24 mouse cellular contexts compared by ENCODE assay signal in the genomic region with DNA sequence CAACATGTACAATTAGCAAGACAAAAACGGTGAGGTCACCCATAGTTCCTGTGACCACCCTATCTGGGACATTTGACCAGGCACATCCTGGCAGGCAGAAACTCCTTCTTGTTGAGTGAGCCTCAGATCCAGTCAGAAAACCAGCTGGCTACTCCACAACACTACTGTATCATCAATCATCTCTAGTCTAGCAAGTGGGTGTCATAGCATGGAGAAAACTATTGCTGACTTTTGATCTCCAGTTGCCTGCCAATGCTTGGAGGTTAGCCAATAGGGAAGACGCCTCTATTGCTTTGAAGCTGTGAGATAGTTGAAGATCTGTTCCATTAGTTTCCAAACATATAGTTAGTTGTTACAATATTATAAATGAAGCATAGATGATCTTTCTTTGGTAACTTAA.
DNase-seq lines count a peak whose midpoint lies in the region; ATAC-seq and TF ChIP-seq lines count a peak whose summit lies in the region.
"Had no signal": no experiment of that assay in that cellular context is flagged by ENCODE, and none has a peak within 500 bp of the region (broad histone marks: within the 10 kb centered on the region; RNA-seq: fewer than 3 reads in every experiment).

No protein-coding gene starts in this region.

- ATAC-seq in liver, embryonic 12.5 days, result no peak
- ATAC-seq in lung, embryonic 16.5 days (ENCODE audit: low read depth), result peak; percentile 67; the same call in 1 of the 2 replicates
- ATAC-seq: forebrain, embryonic 14.5 days; forebrain, embryonic 16.5 days had no signal

- H3K4me1 ChIP-seq in kidney, adult 2 months (ENCODE audit: control insufficient read depth, insufficient read depth, low read length), result no peaks in the 10 kb centered on the region
- no peaks in the 10 kb centered on the region for H3K4me1 ChIP-seq in liver, adult 2 months (ENCODE audit: control insufficient read depth, insufficient read depth, low read length)
- H3K4me1 ChIP-seq in liver, embryonic 12.5 days, result no peaks in the 10 kb centered on the region
- no peaks in the 10 kb centered on the region for H3K4me1 ChIP-seq in lung, embryonic 16.5 days (replicated peaks; ENCODE audit: control insufficient read depth, insufficient read depth, low read length)
- H3K4me1 ChIP-seq: embryonic facial prominence, embryonic 13.5 days; forebrain, embryonic 10.5 days; forebrain, embryonic 12.5 days had no signal

- no peak overlapping the region for H3K9ac ChIP-seq in liver, adult 2 months (ENCODE audit: low read depth, low read length)
- no peak overlapping the region for H3K9ac ChIP-seq in liver, embryonic 12.5 days
- H3K9ac ChIP-seq in lung, embryonic 16.5 days (ENCODE audit: low read length), result no peak overlapping the region
- H3K9ac ChIP-seq: embryonic facial prominence, embryonic 13.5 days; embryonic facial prominence, embryonic 15.5 days; forebrain, embryonic 12.5 days had no signal

- no peaks in the 10 kb centered on the region for H3K79me2 ChIP-seq in liver, adult 2 months (ENCODE audit: control insufficient read depth, insufficient read depth, low read length)

- 61% methylated on average over 2 of the region's 2 CpGs for WGBS in kidney, adult 2 months
- 54% methylated on average over 2 of the region's 2 CpGs for WGBS in liver, adult 2 months
- 66% methylated on average over 2 of the region's 2 CpGs for WGBS in liver, embryonic 12.5 days (ENCODE audit: insufficient replicate concordance)
- 46% methylated on average over 2 of the region's 2 CpGs for WGBS in lung, embryonic 16.5 days

- no peak overlapping the region for H3K4me2 ChIP-seq in liver, embryonic 12.5 days
- no peak overlapping the region for H3K4me2 ChIP-seq in lung, embryonic 16.5 days (ENCODE audit: low read depth, low read length)
- H3K4me2 ChIP-seq: embryonic facial prominence, embryonic 13.5 days; embryonic facial prominence, embryonic 15.5 days; forebrain, embryonic 12.5 days had no signal

- TF ChIP-seq POLR2A in kidney, adult 2 months (IDR thresholded peaks at IDR 0.05; ENCODE audit: low read depth, low read length), result no peak
- no peak for TF ChIP-seq POLR2A in liver, adult 2 months (IDR thresholded peaks at IDR 0.05; ENCODE audit: extremely low read depth, insufficient read depth, low read length)

- H3K27ac ChIP-seq in kidney, adult 2 months (ENCODE audit: insufficient read depth, low read depth, low read length), result no peak overlapping the region
- no peak overlapping the region for H3K27ac ChIP-seq in liver, adult 2 months (replicated peaks; ENCODE audit: insufficient read depth, low read depth, low read length)
- H3K27ac ChIP-seq in liver, embryonic 12.5 days, result no peak overlapping the region
- no peak overlapping the region for H3K27ac ChIP-seq in lung, embryonic 16.5 days (ENCODE audit: low read length)
- H3K27ac ChIP-seq: embryonic facial prominence, embryonic 13.5 days; embryonic facial prominence, embryonic 15.5 days; forebrain, embryonic 10.5 days; forebrain, embryonic 12.5 days had no signal

- no peak for TF ChIP-seq CTCF in kidney, adult 2 months (conservative IDR thresholded peaks at IDR 0.05; ENCODE audit: insufficient read depth, insufficient read length, low read depth, low read length)
- TF ChIP-seq CTCF in liver, adult 2 months (IDR thresholded peaks at IDR 0.05; ENCODE audit: low read depth, low read length), result no peak

- H3K4me3 ChIP-seq in kidney, adult 2 months (ENCODE audit: insufficient read depth, low read depth, low read length), result no peak overlapping the region
- H3K4me3 ChIP-seq in liver, adult 2 months (ENCODE audit: insufficient read depth, low read depth, low read length), result no peak overlapping the region
- no peak overlapping the region for H3K4me3 ChIP-seq in liver, embryonic 12.5 days
- H3K4me3 ChIP-seq in lung, embryonic 16.5 days (ENCODE audit: low read length), result no peak overlapping the region
- H3K4me3 ChIP-seq: embryonic facial prominence, embryonic 13.5 days; embryonic facial prominence, embryonic 15.5 days; erythroblast, embryonic 14.5 days; forebrain, embryonic 10.5 days; forebrain, embryonic 12.5 days had no signal

- no peaks in the 10 kb centered on the region for H3K36me3 ChIP-seq in kidney, adult 2 months (ENCODE audit: control insufficient read depth, insufficient read depth, low read length)
- no peaks in the 10 kb centered on the region for H3K36me3 ChIP-seq in liver, adult 2 months (ENCODE audit: control insufficient read depth, insufficient read depth, low read length)
- H3K36me3 ChIP-seq in liver, embryonic 12.5 days, result no peaks in the 10 kb centered on the region
- no peaks in the 10 kb centered on the region for H3K36me3 ChIP-seq in lung, embryonic 16.5 days (ENCODE audit: control insufficient read depth, insufficient read depth, low read length)
- H3K36me3 ChIP-seq: embryonic facial prominence, embryonic 13.5 days; embryonic facial prominence, embryonic 15.5 days; forebrain, embryonic 10.5 days; forebrain, embryonic 12.5 days had no signal

- DNase-seq in kidney, adult 2 months, result peak; percentile 48
- no peak for DNase-seq in kidney, postnatal 25 days
- peak; percentile 19 for DNase-seq in liver, adult 2 months (ENCODE audit: extremely low read depth, low read depth, low spot score)
- no peak for DNase-seq in lung, postnatal 14 days
- DNase-seq in lung, postnatal 10 days, result peak; percentile 28
- no peak for DNase-seq in lung, postnatal 36 days
- DNase-seq: adrenal gland, adult 2 months; adrenal gland, postnatal 10 days; cerebellum, adult 11 months; cerebellum, adult 18-20 months; cerebellum, adult 8-10 months; cerebellum, adult 9-11 months; cerebellum, postnatal 14 days; cerebellum, postnatal 36 days; embryo, embryonic 11 days had no signal

- H3K27me3 ChIP-seq in kidney, adult 2 months (replicated peaks; ENCODE audit: control insufficient read depth, insufficient read depth, low read length), result no peaks in the 10 kb centered on the region
- H3K27me3 ChIP-seq in liver, adult 2 months (ENCODE audit: control insufficient read depth, insufficient read depth, low read length), result no peaks in the 10 kb centered on the region; the same call in 1 of the 2 replicates
- H3K27me3 ChIP-seq in liver, embryonic 12.5 days (replicated peaks), result no peaks in the 10 kb centered on the region
- H3K27me3 ChIP-seq in lung, embryonic 16.5 days (ENCODE audit: control insufficient read depth, insufficient read depth, low read depth, low read length), result no peaks in the 10 kb centered on the region
- H3K27me3 ChIP-seq: embryonic facial prominence, embryonic 13.5 days; embryonic facial prominence, embryonic 15.5 days; forebrain, embryonic 12.5 days had no signal

- no peaks in the 10 kb centered on the region for H3K9me3 ChIP-seq in liver, embryonic 12.5 days (replicated peaks)
- no peaks in the 10 kb centered on the region for H3K9me3 ChIP-seq in lung, embryonic 16.5 days (ENCODE audit: control insufficient read depth, low read length)
- H3K9me3 ChIP-seq: embryonic facial prominence, embryonic 13.5 days; embryonic facial prominence, embryonic 15.5 days; forebrain, embryonic 10.5 days; forebrain, embryonic 12.5 days had no signal

Comparison
In these comparisons a context has a peak if more than half of its experiments do, and no peak if none do; other contexts are left out.
1. DNase-seq: peak in kidney, adult 2 months (single experiment), liver, adult 2 months (single experiment) and lung, postnatal 10 days (single experiment); none in kidney, postnatal 25 days (0 of 2), lung, postnatal 14 days (single experiment) and lung, postnatal 36 days (single experiment).